Mouse (Mus musculus): Measurements from ENCODE around the gene Stn1. TPM values are rescaled to one million over a fixed set of nuclear protein-coding genes. Genes with fewer than 3 reads are reported as not detected.

Gene Stn1
- polyA plus RNA-seq, 1 experiment from 2014 or later: 55.5 TPM

GRCm38 (mm10) chr19:47513618-47513897, 23.7 kb downstream of the Stn1 start:
- Histone ChIP-seq H3K4me3 (ENCODE audit: low read length) (no peak overlapping the region), H3K9me3 (ENCODE audit: control insufficient read depth, low read length) (no peaks in the 10 kb centered on the region), H3K27ac (ENCODE audit: low read length) (peak overlapping the region; percentile 30; the same call in 1 of the 2 replicates), H3K27me3 (ENCODE audit: control insufficient read depth, insufficient read depth, low read depth, low read length) (no peaks in the 10 kb centered on the region), H3K9ac (ENCODE audit: low read length) (no peak overlapping the region), H3K4me1 (replicated peaks; ENCODE audit: control insufficient read depth, insufficient read depth, low read length) (peaks cover 27% of the 10 kb centered on the region), H3K36me3 (ENCODE audit: control insufficient read depth, insufficient read depth, low read length) (peaks cover 11% of the 10 kb centered on the region), H3K4me2 (ENCODE audit: low read depth, low read length) (no peak overlapping the region)
- WGBS: 53% methylated on average over 4 of the region's 4 CpGs
- no peak for ATAC-seq (ENCODE audit: low read depth)

- Histone ChIP-seq H3K36me3 (ENCODE audit: control insufficient read depth, insufficient read depth, low read length) (peaks cover 11% of the 10 kb centered on the region), H3K4me3 (ENCODE audit: low read length) (no peak overlapping the region), H3K4me2 (ENCODE audit: low read depth, low read length) (no peak overlapping the region; the same call in 1 of the 2 replicates), H3K27ac (ENCODE audit: low read length) (peak overlapping the region; percentile 87), H3K4me1 (replicated peaks; ENCODE audit: control insufficient read depth, insufficient read depth, low read length) (peaks cover 32% of the 10 kb centered on the region), H3K9ac (ENCODE audit: low read length) (peak overlapping the region; percentile 6; the same call in 1 of the 2 replicates), H3K27me3 (ENCODE audit: control insufficient read depth, insufficient read depth, low read depth, low read length) (no peaks in the 10 kb centered on the region), H3K9me3 (ENCODE audit: control insufficient read depth, low read length) (no peaks in the 10 kb centered on the region)
- 43% methylated on average over 21 of the region's 21 CpGs for WGBS
- no peak for ATAC-seq (ENCODE audit: low read depth)
Measured at GRCm38 (mm10) chr19:47512794-47513617, 24.3 kb downstream of the Stn1 start.

DNA sequence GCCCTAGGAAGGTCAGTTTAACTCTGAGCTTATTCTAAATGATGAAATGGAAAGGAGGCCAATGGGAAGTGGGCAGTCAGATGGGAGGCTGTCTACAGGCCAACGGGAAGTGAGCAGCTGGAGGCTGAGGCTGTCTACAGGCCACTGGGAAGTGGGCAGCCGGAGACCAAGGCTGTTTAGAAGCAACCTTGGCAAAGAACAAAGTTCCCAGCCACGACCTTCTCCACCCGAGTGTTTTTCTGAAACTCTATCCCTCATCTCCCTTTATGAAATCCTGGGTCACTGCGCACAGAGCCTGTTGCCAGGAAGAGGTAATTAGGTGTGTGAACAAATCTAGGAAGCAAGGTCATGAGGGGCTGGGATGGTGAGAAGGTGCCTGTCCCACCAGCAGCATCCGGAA, 25.3 kb downstream of the Stn1 start:
- no peak for ATAC-seq (ENCODE audit: low read depth)
- 53% methylated on average over 6 of the region's 6 CpGs for WGBS
- Histone ChIP-seq H3K27ac (ENCODE audit: low read length) (peak overlapping the region; percentile 87), H3K9me3 (ENCODE audit: control insufficient read depth, low read length) (no peaks in the 10 kb centered on the region), H3K4me2 (ENCODE audit: low read depth, low read length) (0 out of 2 replicates have a peak overlapping the region, but pooled peaks have one; percentile 15), H3K4me1 (replicated peaks; ENCODE audit: control insufficient read depth, insufficient read depth, low read length) (peaks cover 40% of the 10 kb centered on the region), H3K4me3 (ENCODE audit: low read length) (no peak overlapping the region), H3K36me3 (ENCODE audit: control insufficient read depth, insufficient read depth, low read length) (peaks cover 11% of the 10 kb centered on the region), H3K9ac (ENCODE audit: low read length) (no peak overlapping the region), H3K27me3 (ENCODE audit: control insufficient read depth, insufficient read depth, low read depth, low read length) (no peaks in the 10 kb centered on the region)

GRCm38 (mm10) chr19:47511294-47511675, 26.0 kb downstream of the Stn1 start:
- WGBS: 64% methylated on average over 7 of the region's 7 CpGs
- no peak for ATAC-seq (ENCODE audit: low read depth)
- 0 out of 2 replicates have a peak overlapping the region, but pooled peaks have one; percentile 15 for H3K4me2 ChIP-seq (ENCODE audit: low read depth, low read length)
- H3K4me3 ChIP-seq (ENCODE audit: low read length): no peak overlapping the region
- peak overlapping the region; percentile 87 for H3K27ac ChIP-seq (ENCODE audit: low read length)
- peaks cover 11% of the 10 kb centered on the region for H3K36me3 ChIP-seq (ENCODE audit: control insufficient read depth, insufficient read depth, low read length)
- peaks cover 40% of the 10 kb centered on the region for H3K4me1 ChIP-seq (replicated peaks; ENCODE audit: control insufficient read depth, insufficient read depth, low read length)
- no peak overlapping the region for H3K9ac ChIP-seq (ENCODE audit: low read length)
- H3K27me3 ChIP-seq (ENCODE audit: control insufficient read depth, insufficient read depth, low read depth, low read length): no peaks in the 10 kb centered on the region
- no peaks in the 10 kb centered on the region for H3K9me3 ChIP-seq (ENCODE audit: control insufficient read depth, low read length)

- ATAC-seq (ENCODE audit: low read depth): peak; percentile 47
- Histone ChIP-seq H3K27me3 (ENCODE audit: control insufficient read depth, insufficient read depth, low read depth, low read length) (no peaks in the 10 kb centered on the region), H3K9ac (ENCODE audit: low read length) (0 out of 2 replicates have a peak overlapping the region, but pooled peaks have one; percentile 45), H3K36me3 (ENCODE audit: control insufficient read depth, insufficient read depth, low read length) (peaks cover 8% of the 10 kb centered on the region), H3K9me3 (ENCODE audit: control insufficient read depth, low read length) (no peaks in the 10 kb centered on the region), H3K4me2 (ENCODE audit: low read depth, low read length) (no peak overlapping the region), H3K4me1 (replicated peaks; ENCODE audit: control insufficient read depth, insufficient read depth, low read length) (peaks cover 40% of the 10 kb centered on the region), H3K4me3 (ENCODE audit: low read length) (no peak overlapping the region), H3K27ac (ENCODE audit: low read length) (peak overlapping the region; percentile 89)
- 45% methylated on average over 25 of the region's 25 CpGs for WGBS
Measured at GRCm38 (mm10) chr19:47510473-47511293, 26.6 kb downstream of the Stn1 start.

- Histone ChIP-seq H3K9me3 (ENCODE audit: control insufficient read depth, low read length) (no peaks in the 10 kb centered on the region), H3K4me2 (ENCODE audit: low read depth, low read length) (no peak overlapping the region), H3K27me3 (ENCODE audit: control insufficient read depth, insufficient read depth, low read depth, low read length) (no peaks in the 10 kb centered on the region), H3K27ac (ENCODE audit: low read length) (peak overlapping the region; percentile 89), H3K4me3 (ENCODE audit: low read length) (no peak overlapping the region), H3K36me3 (ENCODE audit: control insufficient read depth, insufficient read depth, low read length) (peaks cover 8% of the 10 kb centered on the region; the same call in 1 of the 2 replicates), H3K9ac (ENCODE audit: low read length) (no peak overlapping the region), H3K4me1 (replicated peaks; ENCODE audit: control insufficient read depth, insufficient read depth, low read length) (peaks cover 40% of the 10 kb centered on the region)
- ATAC-seq (ENCODE audit: low read depth): no peak
- 49% methylated on average over 7 of the region's 7 CpGs for WGBS
Measured at GRCm38 (mm10) chr19:47510135-47510472, 27.2 kb downstream of the Stn1 start.

GRCm38 (mm10) chr19:47508771-47509281, 28.5 kb downstream of the Stn1 start:
- no peak overlapping the region for H3K9ac ChIP-seq (ENCODE audit: low read length)
- ATAC-seq (ENCODE audit: low read depth): peak; percentile 70
- no peaks in the 10 kb centered on the region for H3K9me3 ChIP-seq (ENCODE audit: control insufficient read depth, low read length)
- peaks cover 40% of the 10 kb centered on the region for H3K4me1 ChIP-seq (replicated peaks; ENCODE audit: control insufficient read depth, insufficient read depth, low read length)
- no peaks in the 10 kb centered on the region for H3K27me3 ChIP-seq (ENCODE audit: control insufficient read depth, insufficient read depth, low read depth, low read length)
- H3K36me3 ChIP-seq (ENCODE audit: control insufficient read depth, insufficient read depth, low read length): peaks cover 5% of the 10 kb centered on the region; the same call in 1 of the 2 replicates
- H3K4me3 ChIP-seq (ENCODE audit: low read length): no peak overlapping the region
- peak overlapping the region; percentile 89 for H3K27ac ChIP-seq (ENCODE audit: low read length)
- peak overlapping the region; percentile 21; the same call in 1 of the 2 replicates for H3K4me2 ChIP-seq (ENCODE audit: low read depth, low read length)
- WGBS: 29% methylated on average over 5 of the region's 5 CpGs

- Histone ChIP-seq H3K27me3 (ENCODE audit: control insufficient read depth, insufficient read depth, low read depth, low read length) (no peaks in the 10 kb centered on the region), H3K4me2 (ENCODE audit: low read depth, low read length) (no peak overlapping the region), H3K9me3 (ENCODE audit: control insufficient read depth, low read length) (no peaks in the 10 kb centered on the region), H3K4me3 (ENCODE audit: low read length) (no peak overlapping the region), H3K9ac (ENCODE audit: low read length) (0 out of 2 replicates have a peak overlapping the region, but pooled peaks have one; percentile 11), H3K4me1 (replicated peaks; ENCODE audit: control insufficient read depth, insufficient read depth, low read length) (peaks cover 37% of the 10 kb centered on the region), H3K27ac (ENCODE audit: low read length) (peak overlapping the region; percentile 89), H3K36me3 (ENCODE audit: control insufficient read depth, insufficient read depth, low read length) (peaks cover 5% of the 10 kb centered on the region; the same call in 1 of the 2 replicates)
- 54% methylated on average over 3 of the region's 3 CpGs for WGBS
- no peak for ATAC-seq (ENCODE audit: low read depth)
Measured at GRCm38 (mm10) chr19:47508191-47508590, 29.1 kb downstream of the Stn1 start.

Data from lung, embryonic 16.5 days (tissue).